Mouse (Mus musculus): ENCODE measurements around the gene Rpl27.
A peak's percentile ranks its signal among the peaks of the same experiment; 100 is the strongest.
"Not testable (repeated sequence)": the region's sequence is repeated elsewhere in the genome, so short reads cannot be mapped to it uniquely, and the experiment has no call there.

Rpl27 gene

GRCm38 (mm10) chr11:101447786-101448185, 5.7 kb downstream of the Rpl27 start:
- no peak for ATAC-seq (ENCODE audit: low TSS enrichment)

DNA sequence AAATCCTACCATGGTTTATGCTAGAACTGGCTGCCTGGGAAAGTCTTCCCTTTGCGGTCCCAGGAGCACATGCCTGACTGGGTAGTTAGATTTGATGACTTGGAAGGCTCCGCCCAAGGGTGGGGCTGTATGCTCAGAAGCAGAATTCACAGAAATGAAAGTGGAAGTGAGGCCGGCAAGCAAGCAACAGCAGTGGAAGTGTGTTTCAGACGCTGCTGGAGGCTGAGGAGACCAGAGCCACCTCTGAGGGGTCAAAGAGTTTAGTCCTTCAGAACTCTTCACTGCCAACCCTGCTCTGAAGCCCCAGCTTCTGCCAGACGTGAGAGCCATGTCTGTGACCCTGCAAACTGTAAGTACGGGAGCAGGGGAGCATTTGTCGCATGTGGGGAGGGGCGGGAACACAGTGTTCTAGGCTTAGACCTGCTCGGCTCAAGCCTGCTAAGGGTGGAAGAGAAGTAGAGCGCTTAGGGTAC, 6.2 kb downstream of the Rpl27 start, which contains the start of gene Ifi35:
Gene Ifi35, plus strand, starts transcription at position 134 of the 473 bp plus-strand sequence.
- peak; percentile 20; the same call in 1 of the 2 replicates for ATAC-seq (ENCODE audit: low TSS enrichment)

- no peak for ATAC-seq (ENCODE audit: low TSS enrichment)
These were observed 6.8 kb downstream of the Rpl27 start for GRCm38 (mm10) chr11:101448899-101449298.

DNA sequence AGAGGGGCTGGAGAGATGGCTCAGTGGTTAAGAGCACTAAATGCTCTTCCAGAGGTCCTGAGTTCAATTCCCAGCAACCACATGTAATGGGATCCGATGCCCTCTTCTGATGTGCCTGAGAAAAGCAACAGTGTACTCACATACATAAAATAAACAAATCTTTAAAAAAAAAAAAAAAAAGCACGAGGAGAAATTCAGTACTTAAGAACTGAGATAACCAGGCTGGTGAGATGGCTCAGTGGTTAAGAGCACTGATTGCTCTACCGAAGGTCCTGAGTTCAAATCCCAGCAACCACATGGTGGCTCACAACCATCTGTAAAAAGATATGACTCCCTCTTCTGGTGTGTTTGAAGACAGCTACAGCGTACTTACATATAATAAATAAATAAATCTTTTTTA, 7.5 kb downstream of the Rpl27 start:
- not testable (repeated sequence) for ATAC-seq (ENCODE audit: low TSS enrichment)

DNA sequence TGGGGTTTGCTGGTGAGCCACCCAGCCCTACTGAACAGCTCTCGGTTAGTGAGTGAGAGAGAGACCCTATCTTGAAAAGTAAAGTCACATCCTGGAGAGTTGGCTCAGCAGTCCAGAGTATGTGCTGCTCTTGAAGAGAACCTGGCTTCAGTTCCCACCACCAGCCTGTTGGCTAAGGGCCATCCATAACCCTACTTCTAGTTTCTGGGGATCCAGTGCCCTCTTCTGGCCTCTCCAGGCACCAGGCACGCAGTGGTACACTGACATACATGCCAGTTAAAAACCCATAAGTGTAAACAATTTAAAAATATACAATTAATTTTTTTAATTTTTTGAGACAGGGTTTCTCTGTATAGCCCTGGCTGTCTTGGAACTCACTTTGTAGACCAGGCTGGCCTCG, 8.3 kb downstream of the Rpl27 start:
- ATAC-seq (ENCODE audit: low TSS enrichment), result no peak

DNA sequence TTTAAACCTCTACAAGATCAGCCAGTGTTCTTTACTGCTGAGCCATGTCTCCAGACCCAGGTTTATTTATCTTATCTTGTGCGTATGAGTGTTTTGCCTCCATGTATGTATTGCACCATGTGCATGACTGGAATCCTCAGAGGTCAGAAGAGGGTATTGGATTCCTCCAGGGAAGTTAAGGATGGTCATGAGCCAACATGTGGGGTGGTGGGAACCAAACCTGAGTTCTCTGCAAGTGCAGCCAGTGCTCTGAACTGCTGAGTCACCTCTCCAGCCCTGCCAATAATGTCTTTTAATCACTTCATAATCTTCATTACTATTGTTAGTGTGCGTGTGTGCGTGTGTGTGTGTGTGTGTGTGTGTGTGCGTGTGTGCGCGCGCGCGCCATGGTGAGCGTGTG, 9.4 kb downstream of the Rpl27 start:
- no peak for ATAC-seq (ENCODE audit: low TSS enrichment)

DNA sequence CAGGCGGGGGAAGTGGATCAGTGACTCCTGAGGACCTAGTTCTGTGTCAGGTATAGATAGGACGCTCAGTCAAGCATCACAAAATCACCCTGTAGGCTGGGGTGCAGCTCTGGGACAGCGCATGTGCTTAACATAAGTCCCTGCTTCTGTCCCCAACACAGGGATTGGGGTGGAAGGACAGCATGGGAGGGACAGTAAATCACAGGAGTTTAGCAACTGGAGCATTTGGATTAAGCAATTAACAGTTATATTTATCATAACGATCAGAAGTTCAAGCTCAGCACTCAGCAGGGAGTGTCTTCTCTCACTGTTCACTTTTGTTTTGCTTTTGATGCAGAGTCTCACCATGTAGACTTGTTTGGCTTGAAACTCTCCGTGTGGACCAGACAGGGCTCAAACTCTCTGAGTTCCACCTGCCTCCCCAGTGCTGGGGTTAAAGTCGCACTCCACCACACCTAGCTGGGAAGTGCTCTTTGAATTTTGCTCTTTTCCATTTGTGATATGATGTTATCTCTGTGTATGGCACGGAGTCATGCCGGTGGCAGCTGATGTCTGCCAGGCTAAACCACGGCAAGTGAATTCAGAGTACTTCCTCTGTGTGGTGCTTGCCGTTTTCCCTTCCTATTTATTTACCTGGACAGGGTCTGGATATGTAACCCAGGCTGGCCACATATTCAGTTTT, 10.1 kb downstream of the Rpl27 start:
- ATAC-seq (ENCODE audit: low TSS enrichment), result no peak

- no peak for ATAC-seq (ENCODE audit: low TSS enrichment)
These were observed 12.6 kb downstream of the Rpl27 start for GRCm38 (mm10) chr11:101454702-101455101.

- no peak for ATAC-seq (ENCODE audit: low TSS enrichment)
These were observed 13.5 kb downstream of the Rpl27 start for GRCm38 (mm10) chr11:101455627-101456026.

GRCm38 (mm10) chr11:101457631-101458030, 15.5 kb downstream of the Rpl27 start:
- no peak for ATAC-seq (ENCODE audit: low TSS enrichment)

DNA sequence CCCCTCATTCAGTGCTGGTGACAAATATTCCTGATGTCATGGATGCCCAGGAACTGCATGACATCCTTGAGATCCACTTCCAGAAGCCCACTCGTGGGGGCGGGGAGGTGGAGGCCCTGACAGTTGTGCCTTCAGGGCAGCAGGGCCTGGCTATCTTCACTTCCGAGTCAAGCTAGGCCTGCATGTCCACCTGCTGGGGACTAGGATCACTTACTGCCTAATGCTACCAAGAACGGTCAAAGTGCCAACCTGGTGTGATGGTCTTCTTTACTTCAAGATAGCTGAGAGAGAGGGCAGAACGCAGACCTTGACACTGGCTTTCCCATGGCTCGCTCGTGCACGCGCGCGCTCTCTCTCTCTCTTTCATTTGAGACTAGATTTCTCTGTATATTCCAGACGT, 16.1 kb downstream of the Rpl27 start:
- no peak for ATAC-seq (ENCODE audit: low TSS enrichment)

- no peak for ATAC-seq (ENCODE audit: low TSS enrichment)
These were observed 17.6 kb downstream of the Rpl27 start for GRCm38 (mm10) chr11:101459716-101460115.

GRCm38 (mm10) chr11:101460321-101460720, 18.2 kb downstream of the Rpl27 start:
- no peak for ATAC-seq (ENCODE audit: low TSS enrichment)

DNA sequence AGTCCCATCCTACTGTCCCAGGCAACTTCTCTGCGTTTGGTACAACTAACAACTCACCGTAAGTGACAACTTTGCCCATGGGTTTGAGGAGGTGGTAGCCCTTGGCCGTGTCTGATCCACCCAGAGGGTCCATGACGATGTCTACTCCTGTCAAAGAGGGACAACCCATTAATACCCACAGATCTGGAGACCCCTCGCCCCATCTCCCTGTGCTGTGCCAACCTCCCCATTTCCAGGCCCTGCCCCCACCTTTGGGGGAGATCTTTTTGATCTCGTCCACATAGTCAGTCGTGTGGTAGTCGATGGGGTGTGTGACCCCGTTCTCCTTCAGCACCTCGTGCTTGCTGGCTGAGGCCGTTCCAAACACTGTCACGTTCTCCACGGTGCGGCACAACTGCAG, 20.0 kb downstream of the Rpl27 start:
- no peak for ATAC-seq (ENCODE audit: low TSS enrichment)

DNA sequence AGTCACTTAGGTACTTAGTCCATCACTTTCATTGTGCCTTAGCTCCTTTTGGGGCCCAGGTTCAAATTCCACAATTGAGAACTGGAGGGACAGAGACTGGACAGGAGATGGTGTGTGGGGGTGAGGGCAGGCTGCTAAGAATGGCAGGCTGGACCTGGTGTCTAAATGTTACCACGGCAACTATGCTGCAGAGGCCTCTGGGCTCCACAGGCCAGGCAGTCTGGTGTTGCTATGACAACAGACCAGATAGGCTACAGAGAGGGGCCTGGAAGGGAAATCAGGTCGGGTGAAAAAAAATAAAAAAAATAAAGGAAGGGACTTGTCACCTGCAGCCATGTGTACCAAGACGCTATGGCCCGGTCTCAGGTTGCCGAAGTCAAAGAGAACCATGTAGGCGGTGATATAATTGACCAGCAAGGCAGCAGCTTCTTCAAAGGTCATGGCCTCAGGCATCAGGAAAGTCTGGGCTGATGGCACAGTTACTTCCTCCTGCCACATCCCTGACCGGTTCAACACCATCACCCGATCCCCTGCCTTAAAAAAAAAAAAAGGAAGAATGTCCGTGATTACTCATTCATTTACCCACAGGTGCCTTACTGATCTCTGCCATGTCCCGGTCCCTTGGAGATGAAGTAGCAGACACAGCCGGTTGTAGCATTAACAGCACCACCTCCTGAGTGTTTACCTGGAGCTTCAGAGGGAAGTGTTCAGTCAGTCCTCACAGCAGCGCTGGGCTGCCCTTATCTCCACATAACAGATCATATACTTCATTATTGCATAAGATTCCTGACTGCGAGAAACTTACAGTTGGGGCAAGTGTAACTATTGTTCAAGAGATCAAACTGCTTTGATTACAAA, 20.7 kb downstream of the Rpl27 start:
- ATAC-seq (ENCODE audit: low TSS enrichment), result no peak

GRCm38 (mm10) chr11:101464211-101465100, 22.4 kb downstream of the Rpl27 start, which contains the start of gene Rnd2:
Gene Rnd2, plus strand, starts transcription at chr11:101464999.
- no peak for ATAC-seq (ENCODE audit: low TSS enrichment)

DNA sequence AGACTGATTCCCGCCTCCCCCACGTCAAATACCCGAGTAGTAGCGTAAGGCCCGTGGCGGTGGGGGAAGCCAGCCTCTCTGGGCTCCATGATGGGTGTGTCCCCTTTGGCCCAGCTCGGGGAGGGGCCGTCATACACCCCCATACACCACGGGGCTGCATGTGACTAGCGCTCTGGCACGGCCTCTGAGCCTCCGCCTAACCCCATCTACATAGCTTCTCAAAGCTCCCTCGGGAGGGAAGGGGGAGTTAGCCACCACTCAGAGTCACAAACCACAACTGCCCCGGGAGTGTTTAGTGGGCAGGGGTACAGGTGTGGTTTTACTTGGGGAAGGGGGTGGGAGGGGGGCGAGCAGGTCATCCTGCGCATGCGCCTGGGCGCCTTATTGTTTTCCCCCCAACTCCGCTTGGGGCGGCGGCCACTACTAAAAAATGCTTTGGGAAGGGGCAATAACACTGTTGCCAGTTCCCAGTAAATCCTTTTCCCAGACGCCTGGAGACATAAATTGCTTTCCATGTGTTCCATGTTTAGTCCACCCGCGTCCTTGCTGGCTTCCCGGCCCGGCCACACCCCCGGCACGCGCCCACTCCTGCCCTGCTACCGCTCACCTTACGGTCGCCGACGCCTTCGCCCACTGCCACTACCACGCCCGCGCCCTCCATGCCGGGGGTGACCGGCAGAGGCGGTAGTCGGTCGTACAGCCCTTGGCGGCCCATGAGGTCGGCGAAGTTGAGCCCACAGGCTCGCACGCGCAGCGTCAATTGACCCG, 23.2 kb downstream of the Rpl27 start:
- no peak for ATAC-seq (ENCODE audit: low TSS enrichment)

DNA sequence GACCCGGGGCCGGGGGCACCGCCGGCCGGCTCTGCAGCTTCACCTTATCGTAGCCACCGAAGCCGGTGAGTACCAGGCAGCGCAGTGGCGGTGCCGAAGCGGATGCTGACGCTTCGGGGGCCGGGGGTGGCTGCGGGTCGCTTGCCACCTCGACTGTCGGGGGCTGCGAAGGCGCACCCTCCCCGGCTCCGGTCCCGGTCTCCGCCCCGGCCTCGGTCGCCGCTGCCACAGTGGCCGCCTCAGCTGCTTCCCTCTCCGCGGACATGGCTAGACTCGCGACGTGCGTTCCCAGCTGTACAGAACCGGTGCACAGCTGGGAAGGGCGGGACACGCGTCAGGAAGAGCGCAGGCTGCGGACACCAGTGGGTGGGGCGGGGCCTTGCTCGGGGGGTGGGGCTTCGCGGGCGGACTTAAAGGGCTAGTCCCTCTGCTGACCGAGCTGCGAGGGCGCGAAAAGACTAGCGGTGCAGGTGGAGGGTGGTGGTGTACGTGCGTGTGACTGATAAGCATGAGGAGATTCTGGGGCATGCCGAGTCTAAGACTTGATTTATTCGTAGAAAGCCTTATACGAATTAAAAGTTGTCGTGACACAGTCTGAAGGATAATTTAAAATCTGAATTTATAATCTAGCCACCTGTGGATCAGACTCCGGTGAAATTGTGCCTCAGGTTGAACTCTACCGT, 23.9 kb downstream of the Rpl27 start, which contains the start of gene Vat1:
Gene Vat1, minus strand, starts transcription at position 362 of the 683 bp plus-strand sequence.
- ATAC-seq (ENCODE audit: low TSS enrichment), result peak; percentile 42

- not testable (repeated sequence) for ATAC-seq (ENCODE audit: low TSS enrichment)
These were observed 24.5 kb downstream of the Rpl27 start for GRCm38 (mm10) chr11:101466552-101466950.
